Mouse (Mus musculus): ENCODE measurements around the gene Clec18a. TPM values are rescaled to one million over a fixed set of nuclear protein-coding genes. Genes with fewer than 3 reads are reported as not detected.
A peak's percentile ranks its signal among the peaks of the same experiment; 100 is the strongest.

Gene Clec18a
- total and polyA plus RNA-seq, 3 experiments, result not detected

GRCm38 (mm10) chr8:111033482-111034215, 58.6 kb downstream of the Clec18a start:
- peak overlapping the region; percentile 43; the same call in 1 of the 2 replicates for H3K27ac ChIP-seq (ENCODE audit: insufficient read depth, low read depth)

GRCm38 (mm10) chr8:111032916-111033315, 59.3 kb downstream of the Clec18a start, which contains the start of gene Aars:
TSS of gene Aars (plus strand) at chr8:111033144.
- Histone ChIP-seq H3K27me3 (replicated peaks) (no peaks in the 10 kb centered on the region), H3K9ac (ENCODE audit: insufficient read depth, low read depth) (peak within 1 kb of the TSS; percentile 100), H3K79me2 (replicated peaks; ENCODE audit: control insufficient read depth, extremely low read depth, insufficient read depth, poor library complexity, severe bottlenecking) (peaks cover 39% of the 10 kb centered on the region), H3K4me3 (replicated peaks in 1 of 3; ENCODE audit: low read depth in 2 of 3, low read length in 2 of 3, poor library complexity in 1 of 3) (peak within 1 kb of the TSS; percentile 71 to 92 (median 74)), H3K9me3 (replicated peaks; ENCODE audit: low read length) (no peaks in the 10 kb centered on the region), H3K27ac (ENCODE audit: insufficient read depth, low read depth) (peak within 1 kb of the TSS; percentile 43; the same call in 1 of the 2 replicates), H3K4me1 (ENCODE audit: control insufficient read depth in 1 of 2, insufficient read depth in 2 of 2) (peaks cover 5 to 45% of the 10 kb centered on the region in 2 experiments; a peak in 3 of 4 replicates), H3K4me2 (ENCODE audit: insufficient read depth, low read depth, poor library complexity, severe bottlenecking) (0 out of 2 replicates have a peak within 1 kb of the TSS, but pooled peaks have one; percentile 32), H3K36me3 (replicated peaks in 1 of 2; ENCODE audit: control insufficient read depth in 1 of 2, insufficient read depth in 1 of 2, low read length in 1 of 2) (peaks cover 20 to 31% of the 10 kb centered on the region in 2 experiments)
- dilution Hi-C loops (cut with MboI; ENCODE audit: extremely low pct_ligation_motif_present, extremely low pct_unique_long_range_greater_than_20kb, low sequenced_read_pairs), result no loop called here
- TF ChIP-seq ZMIZ1 (IDR thresholded peaks at IDR 0.05; ENCODE audit: low read depth, low read length) (no peak), JUND (conservative IDR thresholded peaks at IDR 0.05; ENCODE audit: low read depth, low read length) (no peak), UBTF (IDR thresholded peaks at IDR 0.05; ENCODE audit: low read depth, low read length) (no peak), KAT2A (IDR thresholded peaks at IDR 0.05; ENCODE audit: insufficient replicate concordance, low read length) (no peak), RAD21 (IDR thresholded peaks at IDR 0.05; ENCODE audit: low read depth, low read length) (no peak), HCFC1 (IDR thresholded peaks at IDR 0.05; ENCODE audit: low read depth, low read length) (no peak), USF2 (conservative IDR thresholded peaks at IDR 0.05; ENCODE audit: low read depth, low read length) (no peak), POLR2A (IDR thresholded peaks at IDR 0.05; ENCODE audit: low read depth, low read length) (no peak), PAX5 (IDR thresholded peaks at IDR 0.05; ENCODE audit: low read length) (no peak), MEF2A (IDR thresholded peaks at IDR 0.05; ENCODE audit: borderline replicate concordance, low read depth, low read length) (no peak), BHLHE40 (IDR thresholded peaks at IDR 0.05; ENCODE audit: low read depth, low read length) (no peak), RCOR1 (conservative IDR thresholded peaks at IDR 0.05; ENCODE audit: low read depth, low read length) (no peak), EP300 (IDR thresholded peaks at IDR 0.05; ENCODE audit: low read length) (no peak), TBP (conservative IDR thresholded peaks at IDR 0.05; ENCODE audit: low read depth, low read length) (no peak), CTCF (conservative IDR thresholded peaks at IDR 0.05 in 1 of 2, IDR thresholded peaks at IDR 0.05 in 1 of 2; ENCODE audit: low read depth in 2 of 2, low read length in 2 of 2) (no peak)
- no peak for DNase-seq (ENCODE audit: extremely low read depth)
- in situ Hi-C loops (cut with MboI; ENCODE audit: low pct_ligation_motif_present, low pct_unique_long_range_greater_than_20kb, low sequenced_read_pairs), result no loop called here

More at GRCm38 (mm10) chr8:111033482-111034215, 58.6 kb downstream of the Clec18a start:
- peaks cover 5 to 41% of the 10 kb centered on the region in 2 experiments; a peak in 3 of 4 replicates for H3K4me1 ChIP-seq (ENCODE audit: control insufficient read depth in 1 of 2, insufficient read depth in 2 of 2)
- peak; percentile 100 for DNase-seq (ENCODE audit: extremely low read depth)
- in situ Hi-C loops (cut with MboI; ENCODE audit: low pct_ligation_motif_present, low pct_unique_long_range_greater_than_20kb, low sequenced_read_pairs), result no loop called here
- TF ChIP-seq NELFE (IDR thresholded peaks at IDR 0.05; ENCODE audit: low read depth, low read length), result peak; percentile 61
- TF ChIP-seq ZMIZ1 (IDR thresholded peaks at IDR 0.05; ENCODE audit: low read depth, low read length), result peak; percentile 83
- no peak for TF ChIP-seq RCOR1 (conservative IDR thresholded peaks at IDR 0.05; ENCODE audit: low read depth, low read length)
- TF ChIP-seq SMC3 (IDR thresholded peaks at IDR 0.05; ENCODE audit: low read depth, low read length), result no peak
- peak; percentile 95 for TF ChIP-seq BHLHE40 (IDR thresholded peaks at IDR 0.05; ENCODE audit: low read depth, low read length)
- TF ChIP-seq ZNF384 (IDR thresholded peaks at IDR 0.05; ENCODE audit: low read depth, low read length), result no peak
- peak; percentile 87 for TF ChIP-seq POLR2A (IDR thresholded peaks at IDR 0.05; ENCODE audit: low read depth, low read length)
- no peak for TF ChIP-seq MAFK (IDR thresholded peaks at IDR 0.05; ENCODE audit: insufficient replicate concordance, low read length)
- TF ChIP-seq HCFC1 (IDR thresholded peaks at IDR 0.05; ENCODE audit: low read depth, low read length), result peak; percentile 76
- TF ChIP-seq ETS1 (conservative IDR thresholded peaks at IDR 0.05; ENCODE audit: low read depth, low read length), result peak; percentile 36; the same call in 1 of the 2 replicates
- TF ChIP-seq MYC (IDR thresholded peaks at IDR 0.05; ENCODE audit: low read depth, low read length), result peak; percentile 95
- peak; percentile 79; the same call in 1 of the 2 replicates for TF ChIP-seq CHD1 (IDR thresholded peaks at IDR 0.05; ENCODE audit: low read depth, low read length)
- peak; percentile 59 for TF ChIP-seq NRF1 (IDR thresholded peaks at IDR 0.05; ENCODE audit: low read depth, low read length)
- TF ChIP-seq USF2 (conservative IDR thresholded peaks at IDR 0.05; ENCODE audit: low read depth, low read length), result peak; percentile 99
- 0 out of 2 replicates have a peak, but pooled peaks have one; percentile 46 for TF ChIP-seq KAT2A (IDR thresholded peaks at IDR 0.05; ENCODE audit: insufficient replicate concordance, low read length)
- TF ChIP-seq CTCF (conservative IDR thresholded peaks at IDR 0.05 in 1 of 2, IDR thresholded peaks at IDR 0.05 in 1 of 2; ENCODE audit: low read depth in 2 of 2, low read length in 2 of 2), result no peak
- TF ChIP-seq IRF4 (IDR thresholded peaks at IDR 0.05; ENCODE audit: low read depth, low read length), result peak; percentile 56
- no peak for TF ChIP-seq ZC3H11A (IDR thresholded peaks at IDR 0.05; ENCODE audit: low read depth, low read length)
- TF ChIP-seq RAD21 (IDR thresholded peaks at IDR 0.05; ENCODE audit: low read depth, low read length), result no peak
- TF ChIP-seq JUN (IDR thresholded peaks at IDR 0.05; ENCODE audit: insufficient read depth, low read depth, low read length), result peak; percentile 45; the same call in 1 of the 2 replicates
- no peak for TF ChIP-seq UBTF (IDR thresholded peaks at IDR 0.05; ENCODE audit: low read depth, low read length)
- TF ChIP-seq CHD2 (IDR thresholded peaks at IDR 0.05; ENCODE audit: low read length), result peak; percentile 97
- peak; percentile 61 for TF ChIP-seq JUND (conservative IDR thresholded peaks at IDR 0.05; ENCODE audit: low read depth, low read length)
- TF ChIP-seq EP300 (IDR thresholded peaks at IDR 0.05; ENCODE audit: low read length), result peak; percentile 56
- TF ChIP-seq PAX5 (IDR thresholded peaks at IDR 0.05; ENCODE audit: low read length), result no peak
- TF ChIP-seq GABPA (IDR thresholded peaks at IDR 0.05; ENCODE audit: insufficient replicate concordance, low read depth, low read length), result no peak
- peak; percentile 59; the same call in 1 of the 2 replicates for TF ChIP-seq ELF1 (IDR thresholded peaks at IDR 0.05; ENCODE audit: low read depth, low read length)
- no peak for TF ChIP-seq ZKSCAN1 (IDR thresholded peaks at IDR 0.05; ENCODE audit: borderline replicate concordance, low read depth, low read length)
- TF ChIP-seq MEF2A (IDR thresholded peaks at IDR 0.05; ENCODE audit: borderline replicate concordance, low read depth, low read length), result 0 out of 2 replicates have a peak, but pooled peaks have one; percentile 57
- TF ChIP-seq E2F4 (IDR thresholded peaks at IDR 0.05; ENCODE audit: insufficient replicate concordance, low read depth, low read length), result peak; percentile 93; the same call in 1 of the 2 replicates
- no peak for TF ChIP-seq MAZ (IDR thresholded peaks at IDR 0.05; ENCODE audit: low read depth, low read length)
- peak; percentile 74; the same call in 1 of the 2 replicates for TF ChIP-seq TCF12 (IDR thresholded peaks at IDR 0.05; ENCODE audit: low read depth, low read length)
- peak; percentile 99 for TF ChIP-seq USF1 (IDR thresholded peaks at IDR 0.05; ENCODE audit: low read depth, low read length)
- peak; percentile 99 for TF ChIP-seq MAX (IDR thresholded peaks at IDR 0.05; ENCODE audit: low read length)
- TF ChIP-seq MXI1 (IDR thresholded peaks at IDR 0.05; ENCODE audit: low read depth, low read length), result peak; percentile 79
- peak; percentile 91 for TF ChIP-seq TBP (conservative IDR thresholded peaks at IDR 0.05; ENCODE audit: low read depth, low read length)
- peak; percentile 61; the same call in 1 of the 2 replicates for TF ChIP-seq POLR2AphosphoS2 (IDR thresholded peaks at IDR 0.05; ENCODE audit: low read depth, low read length)
- TF ChIP-seq SIN3A (IDR thresholded peaks at IDR 0.05; ENCODE audit: low read length), result no peak; the same call in none of the 2 replicates
- peak overlapping the region; percentile 100 for H3K9ac ChIP-seq (ENCODE audit: insufficient read depth, low read depth)
- no peaks in the 10 kb centered on the region for H3K9me3 ChIP-seq (replicated peaks; ENCODE audit: low read length)
- H3K36me3 ChIP-seq (replicated peaks in 1 of 2; ENCODE audit: control insufficient read depth in 1 of 2, insufficient read depth in 1 of 2, low read length in 1 of 2), result peaks cover 24 to 37% of the 10 kb centered on the region in 2 experiments
- H3K4me2 ChIP-seq (ENCODE audit: insufficient read depth, low read depth, poor library complexity, severe bottlenecking), result 0 out of 2 replicates have a peak overlapping the region, but pooled peaks have one; percentile 32
- dilution Hi-C loops (cut with MboI; ENCODE audit: extremely low pct_ligation_motif_present, extremely low pct_unique_long_range_greater_than_20kb, low sequenced_read_pairs), result no loop called here
- peak overlapping the region; percentile 71 to 92 (median 74) for H3K4me3 ChIP-seq (replicated peaks in 1 of 3; ENCODE audit: low read depth in 2 of 3, low read length in 2 of 3, poor library complexity in 1 of 3)
- H3K27me3 ChIP-seq (replicated peaks), result no peaks in the 10 kb centered on the region
- peaks cover 43% of the 10 kb centered on the region for H3K79me2 ChIP-seq (replicated peaks; ENCODE audit: control insufficient read depth, extremely low read depth, insufficient read depth, poor library complexity, severe bottlenecking)

All from CH12.LX (cell line).